Mouse (Mus musculus) cerebellum, adult 2 months (tissue): ENCODE results near the gene Iqgap1.

ENCODE experiments used
- CTCF ChIP-seq: fragments of 200-500 bp; IDR thresholded peaks from 2 replicates; pipeline ENCODE4 v1.5.1; 2011; ENCODE audit warnings: low read depth, mild to moderate bottlenecking, control low read depth, low read length, moderate library complexity, borderline replicate concordance; ENCODE audit not compliant: insufficient read depth
- POLR2A ChIP-seq: fragments of 200-500 bp; IDR thresholded peaks from 2 replicates; pipeline ENCODE4 v1.6.1; 2011; ENCODE audit warnings: low read length, control low read depth, borderline replicate concordance; ENCODE audit not compliant: insufficient read depth

DNA sequence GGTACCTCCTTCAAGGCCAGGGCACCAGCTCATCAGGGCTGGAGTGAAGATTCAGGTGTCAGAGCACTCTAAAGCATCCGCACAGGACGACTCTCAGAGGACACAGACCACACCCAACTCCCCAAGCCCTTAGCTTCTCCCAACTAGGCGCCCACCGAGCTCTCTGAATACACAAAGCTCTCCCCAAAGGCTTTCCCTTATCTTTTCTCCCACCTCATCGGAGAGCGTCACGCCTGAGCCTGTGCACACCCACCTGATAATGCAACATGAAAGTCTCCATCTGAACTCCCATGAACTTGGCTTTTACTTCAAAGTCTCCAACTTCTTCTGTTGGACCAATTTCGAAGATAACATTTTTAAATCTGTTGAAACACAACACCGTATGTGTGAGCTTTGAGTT is 109.0 kb downstream of the Iqgap1 start:
- TF ChIP-seq CTCF, result no peak
- no peak for TF ChIP-seq POLR2A
